Comparison of ENCODE assay signal across 8 mouse cellular contexts in genomic region chr14:116559990-116560389, GRCm38 (mm10).
DNase-seq lines count a peak whose midpoint lies in the region; ATAC-seq and TF ChIP-seq lines count a peak whose summit lies in the region.

No protein-coding gene starts in this region.

- WGBS in heart, adult 2 months: 19% methylated on average over 1 of the region's 1 CpGs
- 43% methylated on average over 1 of the region's 1 CpGs for WGBS in heart, embryonic 11.5 days (ENCODE audit: insufficient replicate concordance)
- 39% methylated on average over 1 of the region's 1 CpGs for WGBS in embryonic facial prominence, embryonic 11.5 days

- no peak for TF ChIP-seq POLR2A in heart, adult 2 months (IDR thresholded peaks at IDR 0.05; ENCODE audit: insufficient read depth, low read depth, low read length)

- H3K27me3 ChIP-seq in heart, adult 2 months (ENCODE audit: control insufficient read depth, insufficient read depth, low read length): no peaks in the 10 kb centered on the region
- no peaks in the 10 kb centered on the region for H3K27me3 ChIP-seq in heart, embryonic 11.5 days (ENCODE audit: control insufficient read depth, insufficient read depth, low read length)
- H3K27me3 ChIP-seq in embryonic facial prominence, embryonic 11.5 days (ENCODE audit: control insufficient read depth, insufficient read depth, low read length): no peaks in the 10 kb centered on the region

- no peak for DNase-seq in heart, adult 2 months
- peak; percentile 42 for DNase-seq in ES-CJ7 (ENCODE audit: low read depth, low spot score)
- DNase-seq in embryonic facial prominence, embryonic 11.5 days (ENCODE audit: low spot score): peak; percentile 60
- peak; percentile 8 to 23 for DNase-seq in kidney, adult 8-10 months
- no peak for DNase-seq in urinary bladder, postnatal 10 days (ENCODE audit: low spot score)
- DNase-seq in gastrocnemius, postnatal 36 days: no peak
- no peak for DNase-seq in cerebellum, postnatal 25 days

- no peak for ATAC-seq in heart, embryonic 11.5 days (replicated peaks; ENCODE audit: insufficient number of reproducible peaks, low FRiP score, low TSS enrichment)
- peak; percentile 73; the same call in 1 of the 2 replicates for ATAC-seq in embryonic facial prominence, embryonic 11.5 days (replicated peaks; ENCODE audit: insufficient number of reproducible peaks, low FRiP score, low TSS enrichment, low read depth)

- TF ChIP-seq CTCF in heart, adult 2 months (IDR thresholded peaks at IDR 0.05): peak; percentile 73

- H3K27ac ChIP-seq in heart, adult 2 months: no peak overlapping the region
- H3K27ac ChIP-seq in heart, embryonic 11.5 days (ENCODE audit: low read depth, low read length): no peak overlapping the region
- no peak overlapping the region for H3K27ac ChIP-seq in embryonic facial prominence, embryonic 11.5 days (replicated peaks; ENCODE audit: low read depth, low read length)

- H3K36me3 ChIP-seq in heart, adult 2 months (ENCODE audit: control insufficient read depth, insufficient read depth, low read length): no peaks in the 10 kb centered on the region
- no peaks in the 10 kb centered on the region for H3K36me3 ChIP-seq in heart, embryonic 11.5 days (ENCODE audit: control insufficient read depth, insufficient read depth, low read length)
- no peaks in the 10 kb centered on the region for H3K36me3 ChIP-seq in embryonic facial prominence, embryonic 11.5 days (replicated peaks; ENCODE audit: control insufficient read depth, insufficient read depth, low read depth, low read length)

- TF ChIP-seq EP300 in heart, adult 2 months (IDR thresholded peaks at IDR 0.05; ENCODE audit: insufficient read depth, low read depth, low read length): no peak

- intact Hi-C loops in heart, adult 2 months (cut with DNase I): loop anchor here (10.0 kb wide), 1 partner anchor 1375 kb away; no protein-coding TSS in a partner anchor
- intact Hi-C loops in gastrocnemius, postnatal 36 days (cut with DNase I): loop anchor here (10.0 kb wide), 1 partner anchor 1255 kb away; no protein-coding TSS in a partner anchor

- H3K9me3 ChIP-seq in heart, embryonic 11.5 days (replicated peaks; ENCODE audit: control insufficient read depth, low read length): no peaks in the 10 kb centered on the region
- no peaks in the 10 kb centered on the region for H3K9me3 ChIP-seq in embryonic facial prominence, embryonic 11.5 days (replicated peaks; ENCODE audit: control insufficient read depth, low read length)

- no peak overlapping the region for H3K4me3 ChIP-seq in heart, adult 2 months
- no peak overlapping the region for H3K4me3 ChIP-seq in heart, embryonic 11.5 days (ENCODE audit: low read depth, low read length)
- H3K4me3 ChIP-seq in embryonic facial prominence, embryonic 11.5 days (ENCODE audit: low read depth, low read length): no peak overlapping the region

- no peaks in the 10 kb centered on the region for H3K79me2 ChIP-seq in heart, adult 2 months (replicated peaks; ENCODE audit: control insufficient read depth, insufficient read depth, low read length)

- H3K9ac ChIP-seq in heart, adult 2 months (ENCODE audit: low read depth, low read length): no peak overlapping the region
- H3K9ac ChIP-seq in heart, embryonic 11.5 days (ENCODE audit: low read depth, low read length): no peak overlapping the region
- H3K9ac ChIP-seq in embryonic facial prominence, embryonic 11.5 days (replicated peaks; ENCODE audit: low read length): no peak overlapping the region

- no peak overlapping the region for H3K4me2 ChIP-seq in heart, embryonic 11.5 days
- no peak overlapping the region for H3K4me2 ChIP-seq in embryonic facial prominence, embryonic 11.5 days (ENCODE audit: low read depth, low read length)

- no peaks in the 10 kb centered on the region for H3K4me1 ChIP-seq in heart, adult 2 months (ENCODE audit: control insufficient read depth, insufficient read depth, low read length)
- H3K4me1 ChIP-seq in heart, embryonic 11.5 days (ENCODE audit: control insufficient read depth, insufficient read depth, low read length): no peaks in the 10 kb centered on the region
- no peaks in the 10 kb centered on the region for H3K4me1 ChIP-seq in embryonic facial prominence, embryonic 11.5 days (ENCODE audit: control insufficient read depth, insufficient read depth, low read length)

Comparison
In these comparisons a context has a peak if more than half of its experiments do, and no peak if none do; other contexts are left out.
1. DNase-seq: peak in ES-CJ7 (single experiment), embryonic facial prominence, embryonic 11.5 days (single experiment) and kidney, adult 8-10 months (2 of 2); none in heart, adult 2 months (0 of 2), urinary bladder, postnatal 10 days (single experiment), gastrocnemius, postnatal 36 days (0 of 2) and cerebellum, postnatal 25 days (0 of 2).